ENCODE assay signal across 36 mouse cellular contexts in the genomic region with DNA sequence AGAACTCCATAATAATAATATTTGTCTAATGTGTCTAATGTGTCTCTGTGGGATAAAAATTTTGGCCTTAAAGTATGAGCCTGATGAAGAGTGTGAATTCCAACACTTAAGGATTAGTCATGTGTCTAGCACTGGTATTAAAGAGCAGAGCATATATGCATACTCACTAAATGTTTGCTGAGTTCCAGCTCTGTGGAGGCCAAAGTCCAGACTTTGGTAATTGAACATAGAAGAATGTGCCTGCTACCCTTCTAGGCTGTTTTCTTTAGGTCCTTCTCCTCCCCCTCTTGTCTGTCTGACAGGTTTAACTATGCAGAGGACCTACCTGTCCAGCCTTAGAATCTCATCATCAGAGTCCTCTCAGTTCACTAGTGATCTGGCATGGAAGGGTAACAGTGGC. TPM values are rescaled to one million over a fixed set of nuclear protein-coding genes. Genes with fewer than 3 reads are reported as not detected.
DNase-seq lines count a peak whose midpoint lies in the region; ATAC-seq and TF ChIP-seq lines count a peak whose summit lies in the region.
"Had no signal": no experiment of that assay in that cellular context is flagged by ENCODE, and none has a peak within 500 bp of the region (broad histone marks: within the 10 kb centered on the region; RNA-seq: fewer than 3 reads in every experiment).

No protein-coding gene starts in this region.

- H3K9me3 ChIP-seq in intestine, embryonic 15.5 days = no peaks in the 10 kb centered on the region
- H3K9me3 ChIP-seq in intestine, postnatal 0 days (ENCODE audit: control insufficient read depth) = no peaks in the 10 kb centered on the region
- H3K9me3 ChIP-seq in stomach, embryonic 15.5 days = no peaks in the 10 kb centered on the region
- H3K9me3 ChIP-seq in embryonic facial prominence, embryonic 10.5 days = no peaks in the 10 kb centered on the region
- H3K9me3 ChIP-seq: forebrain, embryonic 10.5 days; forebrain, embryonic 13.5 days; heart, embryonic 10.5 days; heart, embryonic 13.5 days had no signal

- H3K36me3 ChIP-seq in intestine, embryonic 15.5 days = no peaks in the 10 kb centered on the region
- no peaks in the 10 kb centered on the region for H3K36me3 ChIP-seq in intestine, postnatal 0 days (ENCODE audit: control insufficient read depth, insufficient read depth)
- H3K36me3 ChIP-seq in stomach, embryonic 15.5 days = no peaks in the 10 kb centered on the region
- H3K36me3 ChIP-seq in embryonic facial prominence, embryonic 10.5 days (replicated peaks) = no peaks in the 10 kb centered on the region
- H3K36me3 ChIP-seq: forebrain, embryonic 10.5 days; heart, embryonic 10.5 days; heart, embryonic 13.5 days had no signal

- peak overlapping the region; percentile 93 for H3K27ac ChIP-seq in intestine, embryonic 15.5 days
- H3K27ac ChIP-seq in intestine, postnatal 0 days (ENCODE audit: low read depth, low read length) = peak overlapping the region; percentile 87
- peak overlapping the region; percentile 57; the same call in 1 of the 2 replicates for H3K27ac ChIP-seq in stomach, embryonic 15.5 days
- H3K27ac ChIP-seq in embryonic facial prominence, embryonic 10.5 days (replicated peaks) = no peak overlapping the region
- H3K27ac ChIP-seq: forebrain, embryonic 10.5 days; forebrain, embryonic 13.5 days; heart, adult 2 months; heart, embryonic 10.5 days; heart, embryonic 13.5 days; hindbrain, embryonic 14.5 days had no signal

- H3K9ac ChIP-seq in intestine, embryonic 15.5 days = no peak overlapping the region
- H3K9ac ChIP-seq in intestine, postnatal 0 days (ENCODE audit: low read depth, low read length) = no peak overlapping the region
- H3K9ac ChIP-seq in stomach, embryonic 15.5 days = no peak overlapping the region
- H3K9ac ChIP-seq: forebrain, embryonic 13.5 days; heart, embryonic 13.5 days; hindbrain, embryonic 14.5 days had no signal

- H3K27me3 ChIP-seq in intestine, embryonic 15.5 days (replicated peaks) = no peaks in the 10 kb centered on the region
- no peaks in the 10 kb centered on the region for H3K27me3 ChIP-seq in intestine, postnatal 0 days (replicated peaks; ENCODE audit: control insufficient read depth, insufficient read depth, low read length)
- H3K27me3 ChIP-seq in stomach, embryonic 15.5 days (replicated peaks) = no peaks in the 10 kb centered on the region
- no peaks in the 10 kb centered on the region for H3K27me3 ChIP-seq in embryonic facial prominence, embryonic 10.5 days (replicated peaks; ENCODE audit: low read depth, poor library complexity, severe bottlenecking)
- H3K27me3 ChIP-seq: forebrain, embryonic 13.5 days; heart, embryonic 13.5 days had no signal

- ATAC-seq in intestine, embryonic 15.5 days = peak; percentile 72
- peak; percentile 66 for ATAC-seq in intestine, postnatal 0 days
- no peak for ATAC-seq in stomach, embryonic 15.5 days (ENCODE audit: insufficient read depth, low FRiP score, low read depth)
- ATAC-seq: CD4-positive, CD25-positive, alpha-beta regulatory T cell, adult 4 months; forebrain, embryonic 13.5 days; forebrain, embryonic 16.5 days had no signal

- no peak for TF ChIP-seq CTCF in intestine, postnatal 0 days (IDR thresholded peaks at IDR 0.05; ENCODE audit: low read depth)

- no peaks in the 10 kb centered on the region for H3K4me1 ChIP-seq in intestine, embryonic 15.5 days (replicated peaks)
- H3K4me1 ChIP-seq in intestine, postnatal 0 days (replicated peaks; ENCODE audit: control insufficient read depth, insufficient read depth, low read length) = no peaks in the 10 kb centered on the region
- no peaks in the 10 kb centered on the region for H3K4me1 ChIP-seq in stomach, embryonic 15.5 days
- no peaks in the 10 kb centered on the region for H3K4me1 ChIP-seq in embryonic facial prominence, embryonic 10.5 days
- H3K4me1 ChIP-seq: forebrain, embryonic 10.5 days; forebrain, embryonic 13.5 days; heart, embryonic 10.5 days; heart, embryonic 13.5 days had no signal

- peak; percentile 2 for DNase-seq in yolk sac, embryonic 10.5 days (ENCODE audit: low spot score)
- DNase-seq in layer of hippocampus, adult 18-20 months (ENCODE audit: low spot score in 2 of 2) = no peak
- DNase-seq in embryonic facial prominence, embryonic 10.5 days (ENCODE audit: low spot score) = no peak
- DNase-seq in thymus, adult 18-20 months = no peak
- DNase-seq: adrenal gland, adult 8-10 months; adrenal gland, postnatal 25 days; cerebellum, adult 11-12 months; cerebellum, adult 8-10 months; cerebellum, postnatal 10 days; cerebellum, postnatal 36 days; embryo, embryonic 11 days; gastrocnemius, postnatal 10 days; gastrocnemius, postnatal 36 days; heart, adult 2 months; heart, postnatal 14 days; heart, postnatal 4 days had no signal

- H3K4me3 ChIP-seq in intestine, embryonic 15.5 days (replicated peaks) = no peak overlapping the region
- no peak overlapping the region for H3K4me3 ChIP-seq in intestine, postnatal 0 days (ENCODE audit: low read depth, low read length)
- no peak overlapping the region for H3K4me3 ChIP-seq in stomach, embryonic 15.5 days (replicated peaks)
- no peak overlapping the region for H3K4me3 ChIP-seq in embryonic facial prominence, embryonic 10.5 days
- H3K4me3 ChIP-seq: forebrain, embryonic 10.5 days; forebrain, embryonic 13.5 days; heart, adult 2 months; heart, embryonic 10.5 days; heart, embryonic 13.5 days had no signal

- H3K4me2 ChIP-seq in intestine, embryonic 15.5 days (replicated peaks) = no peak overlapping the region
- no peak overlapping the region for H3K4me2 ChIP-seq in intestine, postnatal 0 days (replicated peaks; ENCODE audit: low read depth)
- no peak overlapping the region for H3K4me2 ChIP-seq in stomach, embryonic 15.5 days
- H3K4me2 ChIP-seq: forebrain, embryonic 13.5 days; heart, embryonic 13.5 days; hindbrain, embryonic 14.5 days had no signal

RNA-seq across cellular contexts. Expression of a gene that starts 3.6 kb away (rescaled TPM):
- 0.20 and 0.25 TPM in 2 replicates for polyA plus RNA-seq in intestine, embryonic 15.5 days (2015; fragmentation: Nextera tagmentation; extraction: Ambion mirVana)
- 0.98 and 1.0 TPM in 2 replicates for polyA plus RNA-seq in intestine, postnatal 0 days (2015; fragmentation: Nextera tagmentation; extraction: Ambion mirVana)
- polyA plus RNA-seq in stomach, embryonic 15.5 days (2015; fragmentation: Nextera tagmentation; extraction: Ambion mirVana) = 0.12 TPM in 1 of 2 replicates, not detected in the other
- total RNA-seq in layer of hippocampus, adult 18-20 months (2021) = not detected
- polyA plus RNA-seq in embryonic facial prominence, embryonic 10.5 days (2016; fragmentation: Nextera tagmentation; extraction: Ambion mirVana) = not detected in 2 replicates
- total RNA-seq: adrenal gland, postnatal 25 days; gastrocnemius, adult 18-20 months; gastrocnemius, postnatal 10 days; gastrocnemius, postnatal 36 days; granulocyte monocyte progenitor cell, adult 5-6 weeks; heart, adult 2 months; heart, postnatal 14 days; heart, postnatal 4 days; MEL had no signal
- polyA plus RNA-seq: brain, embryonic 14.5 days; C2C12; CD4-positive, CD25-positive, alpha-beta regulatory T cell, adult 4 months; cortical plate, adult 2 months; embryonic facial prominence, embryonic 11.5 days; embryonic facial prominence, embryonic 14.5 days; forebrain, embryonic 10.5 days; forebrain, embryonic 13.5 days; forebrain, embryonic 16.5 days; heart, adult 2 months; heart, embryonic 10.5 days; heart, embryonic 13.5 days; heart, embryonic 16.5 days; hindbrain, embryonic 11.5 days; hindbrain, embryonic 14.5 days had no signal

RNA-seq across cellular contexts. Expression of a gene that starts 30.2 kb away (rescaled TPM):
- polyA plus RNA-seq in intestine, embryonic 15.5 days (2015; fragmentation: Nextera tagmentation; extraction: Ambion mirVana) = not detected in 2 replicates
- 0.12 and 0.16 TPM in 2 replicates for polyA plus RNA-seq in intestine, postnatal 0 days (2015; fragmentation: Nextera tagmentation; extraction: Ambion mirVana)
- not detected in 2 replicates for polyA plus RNA-seq in stomach, embryonic 15.5 days (2015; fragmentation: Nextera tagmentation; extraction: Ambion mirVana)
- total RNA-seq in layer of hippocampus, adult 18-20 months (2021) = not detected
- not detected in 2 replicates for polyA plus RNA-seq in embryonic facial prominence, embryonic 10.5 days (2016; fragmentation: Nextera tagmentation; extraction: Ambion mirVana)
- total RNA-seq: gastrocnemius, postnatal 36 days; granulocyte monocyte progenitor cell, adult 5-6 weeks; MEL had no signal
- polyA plus RNA-seq: brain, embryonic 14.5 days; C2C12; embryonic facial prominence, embryonic 11.5 days; embryonic facial prominence, embryonic 14.5 days; forebrain, embryonic 10.5 days; forebrain, embryonic 13.5 days; forebrain, embryonic 16.5 days; heart, embryonic 10.5 days; heart, embryonic 13.5 days; heart, embryonic 16.5 days; hindbrain, embryonic 11.5 days; hindbrain, embryonic 14.5 days had no signal

RNA-seq across cellular contexts. Expression of a gene that starts 39.3 kb away (rescaled TPM):
- not detected in 2 replicates for polyA plus RNA-seq in intestine, embryonic 15.5 days (2015; fragmentation: Nextera tagmentation; extraction: Ambion mirVana)
- not detected in 2 replicates for polyA plus RNA-seq in intestine, postnatal 0 days (2015; fragmentation: Nextera tagmentation; extraction: Ambion mirVana)
- polyA plus RNA-seq in stomach, embryonic 15.5 days (2015; fragmentation: Nextera tagmentation; extraction: Ambion mirVana) = not detected in 2 replicates
- total RNA-seq in layer of hippocampus, adult 18-20 months (2021) = not detected
- polyA plus RNA-seq in embryonic facial prominence, embryonic 10.5 days (2016; fragmentation: Nextera tagmentation; extraction: Ambion mirVana) = not detected in 2 replicates
- total RNA-seq: adrenal gland, adult 8-10 months; adrenal gland, postnatal 25 days; gastrocnemius, adult 18-20 months; gastrocnemius, postnatal 10 days; gastrocnemius, postnatal 36 days; granulocyte monocyte progenitor cell, adult 5-6 weeks; heart, adult 2 months; heart, postnatal 14 days; heart, postnatal 4 days; MEL had no signal
- polyA plus RNA-seq: brain, embryonic 14.5 days; C2C12; CD4-positive, CD25-positive, alpha-beta regulatory T cell, adult 4 months; cortical plate, adult 2 months; embryonic facial prominence, embryonic 11.5 days; embryonic facial prominence, embryonic 14.5 days; forebrain, embryonic 10.5 days; forebrain, embryonic 13.5 days; forebrain, embryonic 16.5 days; heart, adult 2 months; heart, embryonic 10.5 days; heart, embryonic 13.5 days; heart, embryonic 16.5 days; hindbrain, embryonic 11.5 days; hindbrain, embryonic 14.5 days had no signal

RNA-seq across cellular contexts. Expression of a gene that starts 47.9 kb away (rescaled TPM):
- polyA plus RNA-seq in intestine, embryonic 15.5 days (2015; fragmentation: Nextera tagmentation; extraction: Ambion mirVana) = not detected in 2 replicates
- polyA plus RNA-seq in intestine, postnatal 0 days (2015; fragmentation: Nextera tagmentation; extraction: Ambion mirVana) = 0.23 TPM in 1 of 2 replicates, not detected in the other
- not detected in 2 replicates for polyA plus RNA-seq in stomach, embryonic 15.5 days (2015; fragmentation: Nextera tagmentation; extraction: Ambion mirVana)
- not detected for total RNA-seq in layer of hippocampus, adult 18-20 months (2021)
- not detected in 2 replicates for polyA plus RNA-seq in embryonic facial prominence, embryonic 10.5 days (2016; fragmentation: Nextera tagmentation; extraction: Ambion mirVana)
- total RNA-seq: adrenal gland, adult 8-10 months; adrenal gland, postnatal 25 days; gastrocnemius, adult 18-20 months; gastrocnemius, postnatal 10 days; gastrocnemius, postnatal 36 days; granulocyte monocyte progenitor cell, adult 5-6 weeks; heart, adult 2 months; heart, postnatal 14 days; heart, postnatal 4 days; MEL had no signal
- polyA plus RNA-seq: brain, embryonic 14.5 days; C2C12; CD4-positive, CD25-positive, alpha-beta regulatory T cell, adult 4 months; cortical plate, adult 2 months; embryonic facial prominence, embryonic 11.5 days; embryonic facial prominence, embryonic 14.5 days; forebrain, embryonic 10.5 days; forebrain, embryonic 13.5 days; forebrain, embryonic 16.5 days; heart, adult 2 months; heart, embryonic 10.5 days; heart, embryonic 13.5 days; heart, embryonic 16.5 days; hindbrain, embryonic 11.5 days; hindbrain, embryonic 14.5 days had no signal
